Mouse (Mus musculus) lung, embryonic 15.5 days (tissue): Measurements from ENCODE around the gene Zfp553. TPM values are rescaled to one million over a fixed set of nuclear protein-coding genes. Genes with fewer than 3 reads are reported as not detected.

Source experiments
- ATAC-seq: fragments of 200-750 bp; cut with Nextera tagmentation; 2 replicates; pipeline ENCODE4 v1.8.0; 2017; ENCODE audit warnings: moderate number of reproducible peaks, borderline replicate concordance; ENCODE audit not compliant: low FRiP score, low TSS enrichment; ENCODE audit errors: extremely low read depth
- H3K27ac ChIP-seq: fragments of 300-500 bp; sonication (generic); 2 replicates; pipeline ENCODE4 v1.5.1; 2015; ENCODE audit warnings: moderate library complexity, mild to moderate bottlenecking, inconsistent platforms
- H3K27me3 ChIP-seq: fragments of 300-500 bp; sonication (generic); 2 replicates; pipeline ENCODE4 v1.6.1; 2015; ENCODE audit warnings: inconsistent platforms
- H3K36me3 ChIP-seq: fragments of 300-500 bp; sonication (generic); 2 replicates; pipeline ENCODE4 v1.6.1; 2015; ENCODE audit warnings: inconsistent platforms
- H3K4me1 ChIP-seq: fragments of 300-500 bp; sonication (generic); 2 replicates; pipeline ENCODE4 v1.6.1; 2015; ENCODE audit warnings: inconsistent platforms
- H3K4me2 ChIP-seq: fragments of 300-500 bp; sonication (generic); 2 replicates; pipeline ENCODE4 v1.6.1; 2015; ENCODE audit warnings: inconsistent platforms, mild to moderate bottlenecking, moderate library complexity
- H3K4me3 ChIP-seq: fragments of 300-500 bp; sonication (generic); 2 replicates; pipeline ENCODE4 v1.5.1; 2015; ENCODE audit warnings: mild to moderate bottlenecking, inconsistent platforms
- H3K9ac ChIP-seq: fragments of 300-500 bp; sonication (generic); 2 replicates; pipeline ENCODE4 v1.6.1; 2015; ENCODE audit warnings: inconsistent platforms
- H3K9me3 ChIP-seq: fragments of 300-500 bp; sonication (generic); 2 replicates; pipeline ENCODE4 v1.6.1; 2016; ENCODE audit warnings: inconsistent platforms
- WGBS: fragments of 180-500 bp; shearing (Covaris S2); methylation state at CpG from one replicate; pipeline ENCODE4 v1.1.7; 2015; 5-methylcytosine and 5-hydroxymethylcytosine counted together
- polyA plus RNA-seq: library from polyadenylated mRNA; unstranded; fragments of >200 nt; fragmentation: Nextera tagmentation; extraction: Ambion mirVana; gene quantifications from 2 replicates; pipeline ENCODE4 v1.2.1, GENCODE M21; 2015

The Zfp553 gene
- polyA plus RNA-seq, 1 experiment from 2014 or later = 36.8 TPM

DNA sequence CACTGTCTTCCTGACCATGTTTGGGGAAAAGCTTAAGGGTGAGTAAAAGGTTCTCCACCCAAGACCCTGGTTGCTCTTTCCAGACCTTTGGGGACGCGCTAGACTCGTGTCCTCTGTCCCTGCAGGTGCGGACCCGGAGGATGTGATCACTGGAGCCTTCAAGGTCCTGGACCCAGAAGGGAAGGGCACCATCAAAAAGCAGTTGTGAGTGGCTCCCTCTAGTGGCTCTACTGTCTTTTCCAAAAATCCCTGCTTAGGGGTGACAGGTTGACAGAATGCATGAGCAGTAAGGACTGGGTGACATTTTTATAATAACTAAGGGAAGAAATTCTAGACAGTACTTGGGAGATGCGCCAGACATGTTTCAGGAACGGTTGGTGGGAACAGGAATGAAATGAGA, 19.4 kb upstream of the Zfp553 start:
- Histone ChIP-seq H3K9ac (no peak overlapping the region), H3K27ac (no peak overlapping the region), H3K36me3 (no peaks in the 10 kb centered on the region), H3K9me3 (no peaks in the 10 kb centered on the region), H3K4me2 (no peak overlapping the region), H3K27me3 (no peaks in the 10 kb centered on the region), H3K4me1 (peaks cover 14% of the 10 kb centered on the region), H3K4me3 (no peak overlapping the region)
- 39% methylated on average over 7 of the region's 7 CpGs for WGBS
- ATAC-seq = no peak

- H3K27ac ChIP-seq = no peak overlapping the region
- peak overlapping the region; percentile 63; the same call in 1 of the 2 replicates for H3K4me2 ChIP-seq
- 60% methylated on average over 12 of the region's 12 CpGs for WGBS
- no peaks in the 10 kb centered on the region for H3K27me3 ChIP-seq
- no peak overlapping the region for H3K9ac ChIP-seq
- H3K9me3 ChIP-seq = no peaks in the 10 kb centered on the region
- no peaks in the 10 kb centered on the region for H3K36me3 ChIP-seq
- H3K4me1 ChIP-seq = peaks cover 14% of the 10 kb centered on the region
- no peak overlapping the region for H3K4me3 ChIP-seq
- no peak for ATAC-seq
These were observed 18.9 kb upstream of the Zfp553 start for GRCm38 (mm10) chr7:127213930-127214329.

DNA sequence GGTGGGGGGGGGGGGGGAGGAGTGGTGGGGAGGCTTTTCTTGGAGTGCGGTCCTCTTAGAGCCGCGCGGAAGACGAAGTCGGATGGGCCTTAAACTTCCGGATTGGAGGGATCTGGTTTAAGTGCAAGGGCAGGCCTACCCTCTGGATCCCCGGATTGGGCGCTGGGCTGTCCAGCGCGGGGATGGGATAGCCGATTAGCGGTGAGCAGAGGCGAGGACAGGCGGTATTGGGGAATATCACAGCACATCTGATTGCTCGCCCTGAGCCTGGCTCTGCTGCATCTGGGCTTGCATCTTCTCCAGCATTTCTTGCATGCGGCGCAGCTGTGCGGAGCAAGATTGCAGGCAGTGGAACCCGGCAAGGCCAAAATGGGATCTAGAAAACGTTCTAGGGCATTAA, 18.3 kb upstream of the Zfp553 start:
- H3K27ac ChIP-seq = no peak overlapping the region

DNA sequence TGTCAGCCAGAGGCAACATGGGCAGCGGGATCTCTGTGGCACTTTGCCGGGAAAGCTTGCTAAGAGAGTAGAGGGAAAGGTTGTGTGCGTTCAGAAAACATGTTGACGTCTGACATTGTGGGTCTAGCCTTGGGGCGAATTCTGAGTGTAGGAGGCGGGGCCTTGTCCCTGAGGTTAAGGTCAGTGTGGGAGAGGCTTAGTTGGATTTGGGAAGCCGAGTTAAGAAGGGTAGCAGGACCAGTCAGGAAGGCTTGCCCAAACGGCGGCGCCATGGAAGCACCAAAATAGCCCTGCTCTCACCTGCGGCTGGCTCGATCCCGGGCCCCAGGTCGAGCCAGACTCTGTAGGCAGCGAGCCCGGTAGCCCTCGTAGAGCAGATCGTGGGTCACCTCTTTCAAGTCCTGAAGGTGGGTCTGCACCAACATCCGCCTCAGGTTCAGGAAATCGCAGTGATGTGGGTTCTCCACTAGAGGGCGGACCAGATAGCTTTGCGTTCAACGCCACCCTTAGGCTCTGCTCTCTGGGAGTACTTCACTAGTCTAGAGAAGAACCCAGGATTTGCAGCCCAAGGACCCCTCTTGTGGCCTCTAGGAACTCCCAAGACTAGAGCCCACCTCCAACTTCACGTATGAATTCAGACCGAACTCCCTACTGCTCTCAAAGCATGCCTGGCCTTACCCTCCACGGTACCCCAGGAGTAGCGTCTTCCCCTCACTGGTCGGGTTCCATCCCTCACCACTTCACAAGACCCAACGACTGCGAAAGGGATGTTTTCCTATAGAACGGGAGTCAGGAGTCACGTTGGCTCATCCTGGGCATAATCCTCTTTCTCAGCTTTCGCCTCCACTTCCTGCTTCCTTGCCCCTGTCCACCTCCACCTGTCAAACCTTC, 17.6 kb upstream of the Zfp553 start:
- no peaks in the 10 kb centered on the region for H3K9me3 ChIP-seq
- no peak for ATAC-seq
- H3K4me3 ChIP-seq = peak overlapping the region; percentile 34
- no peak overlapping the region for H3K27ac ChIP-seq
- peaks cover 11% of the 10 kb centered on the region for H3K4me1 ChIP-seq
- H3K27me3 ChIP-seq = no peaks in the 10 kb centered on the region
- H3K9ac ChIP-seq = peak overlapping the region; percentile 64
- H3K4me2 ChIP-seq = peak overlapping the region; percentile 63
- no peaks in the 10 kb centered on the region for H3K36me3 ChIP-seq
- 21% methylated on average over 33 of the region's 33 CpGs for WGBS

More for the DNA sequence above, 18.3 kb upstream of the Zfp553 start:
- no peaks in the 10 kb centered on the region for H3K36me3 ChIP-seq
- peak overlapping the region; percentile 64 for H3K9ac ChIP-seq
- peaks cover 11% of the 10 kb centered on the region for H3K4me1 ChIP-seq
- 39% methylated on average over 21 of the region's 21 CpGs for WGBS
- H3K27me3 ChIP-seq = no peaks in the 10 kb centered on the region
- H3K9me3 ChIP-seq = no peaks in the 10 kb centered on the region
- H3K4me2 ChIP-seq = peak overlapping the region; percentile 63
- peak overlapping the region; percentile 34; the same call in 1 of the 2 replicates for H3K4me3 ChIP-seq
- ATAC-seq = no peak

- H3K36me3 ChIP-seq = no peaks in the 10 kb centered on the region
- H3K27me3 ChIP-seq = no peaks in the 10 kb centered on the region
- no peaks in the 10 kb centered on the region for H3K9me3 ChIP-seq
- no peak overlapping the region for H3K9ac ChIP-seq
- H3K4me2 ChIP-seq = no peak overlapping the region
- no peak overlapping the region for H3K4me3 ChIP-seq
- 86% methylated on average over 5 of the region's 5 CpGs for WGBS
- no peak overlapping the region for H3K27ac ChIP-seq
- ATAC-seq = no peak
- H3K4me1 ChIP-seq = peaks cover 11% of the 10 kb centered on the region
These were observed 16.6 kb upstream of the Zfp553 start for GRCm38 (mm10) chr7:127216307-127216706.

GRCm38 (mm10) chr7:127217475-127217874, 15.4 kb upstream of the Zfp553 start:
- Histone ChIP-seq H3K27ac (no peak overlapping the region), H3K4me2 (no peak overlapping the region)

GRCm38 (mm10) chr7:127217901-127218642, 14.8 kb upstream of the Zfp553 start:
- Histone ChIP-seq H3K36me3 (no peaks in the 10 kb centered on the region), H3K9ac (no peak overlapping the region), H3K9me3 (no peaks in the 10 kb centered on the region), H3K27ac (no peak overlapping the region), H3K27me3 (no peaks in the 10 kb centered on the region), H3K4me2 (no peak overlapping the region), H3K4me1 (peaks cover 11% of the 10 kb centered on the region), H3K4me3 (no peak overlapping the region)
- 58% methylated on average over 10 of the region's 10 CpGs for WGBS
- no peak for ATAC-seq

More at GRCm38 (mm10) chr7:127217475-127217874, 15.4 kb upstream of the Zfp553 start:
- Histone ChIP-seq H3K4me3 (no peak overlapping the region), H3K9ac (no peak overlapping the region), H3K27me3 (no peaks in the 10 kb centered on the region), H3K36me3 (no peaks in the 10 kb centered on the region), H3K9me3 (no peaks in the 10 kb centered on the region), H3K4me1 (peaks cover 11% of the 10 kb centered on the region)
- ATAC-seq = no peak
- 85% methylated on average over 6 of the region's 6 CpGs for WGBS

DNA sequence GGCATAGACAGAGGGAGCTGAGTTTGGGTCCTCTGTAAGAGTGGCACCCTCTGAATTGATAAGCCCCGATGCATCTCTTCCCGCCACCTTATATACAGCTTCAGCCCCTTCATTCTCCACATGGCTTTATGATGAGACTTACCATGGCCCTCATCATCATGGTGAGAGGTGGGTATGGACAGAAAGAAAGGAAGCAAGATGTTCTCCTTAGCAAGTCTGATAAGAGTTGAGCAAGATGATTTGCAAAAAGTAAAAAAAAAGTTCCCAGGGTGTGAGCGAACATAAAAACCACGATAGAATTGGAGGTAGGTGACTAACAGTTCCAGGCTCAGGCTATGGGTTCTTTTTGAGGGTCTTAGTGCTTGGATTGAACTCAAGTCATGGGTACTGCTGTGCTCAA, 14.2 kb upstream of the Zfp553 start:
- no peak overlapping the region for H3K4me3 ChIP-seq
- no peaks in the 10 kb centered on the region for H3K9me3 ChIP-seq
- no peak overlapping the region for H3K9ac ChIP-seq
- no peak overlapping the region for H3K4me2 ChIP-seq
- no peaks in the 10 kb centered on the region for H3K27me3 ChIP-seq
- peaks cover 11% of the 10 kb centered on the region for H3K4me1 ChIP-seq
- ATAC-seq = no peak
- WGBS = 88% methylated on average over 4 of the region's 4 CpGs
- no peak overlapping the region for H3K27ac ChIP-seq
- H3K36me3 ChIP-seq = no peaks in the 10 kb centered on the region

- no peak overlapping the region for H3K9ac ChIP-seq
- 62% methylated on average over 6 of the region's 6 CpGs for WGBS
- H3K4me2 ChIP-seq = no peak overlapping the region
- no peak overlapping the region for H3K27ac ChIP-seq
- H3K4me3 ChIP-seq = no peak overlapping the region
- H3K27me3 ChIP-seq = no peaks in the 10 kb centered on the region
- H3K36me3 ChIP-seq = no peaks in the 10 kb centered on the region
- peaks cover 2% of the 10 kb centered on the region; the same call in 1 of the 2 replicates for H3K4me1 ChIP-seq
- no peaks in the 10 kb centered on the region for H3K9me3 ChIP-seq
- no peak for ATAC-seq
These were observed 12.4 kb upstream of the Zfp553 start for GRCm38 (mm10) chr7:127220440-127220839.

GRCm38 (mm10) chr7:127223106-127223505, 9.8 kb upstream of the Zfp553 start:
- Histone ChIP-seq H3K9ac (no peak overlapping the region), H3K9me3 (no peaks in the 10 kb centered on the region), H3K4me3 (no peak overlapping the region), H3K4me2 (no peak overlapping the region), H3K4me1 (no peaks in the 10 kb centered on the region), H3K27ac (no peak overlapping the region), H3K36me3 (no peaks in the 10 kb centered on the region), H3K27me3 (no peaks in the 10 kb centered on the region)
- no peak for ATAC-seq
- 93% methylated on average over 3 of the region's 3 CpGs for WGBS

DNA sequence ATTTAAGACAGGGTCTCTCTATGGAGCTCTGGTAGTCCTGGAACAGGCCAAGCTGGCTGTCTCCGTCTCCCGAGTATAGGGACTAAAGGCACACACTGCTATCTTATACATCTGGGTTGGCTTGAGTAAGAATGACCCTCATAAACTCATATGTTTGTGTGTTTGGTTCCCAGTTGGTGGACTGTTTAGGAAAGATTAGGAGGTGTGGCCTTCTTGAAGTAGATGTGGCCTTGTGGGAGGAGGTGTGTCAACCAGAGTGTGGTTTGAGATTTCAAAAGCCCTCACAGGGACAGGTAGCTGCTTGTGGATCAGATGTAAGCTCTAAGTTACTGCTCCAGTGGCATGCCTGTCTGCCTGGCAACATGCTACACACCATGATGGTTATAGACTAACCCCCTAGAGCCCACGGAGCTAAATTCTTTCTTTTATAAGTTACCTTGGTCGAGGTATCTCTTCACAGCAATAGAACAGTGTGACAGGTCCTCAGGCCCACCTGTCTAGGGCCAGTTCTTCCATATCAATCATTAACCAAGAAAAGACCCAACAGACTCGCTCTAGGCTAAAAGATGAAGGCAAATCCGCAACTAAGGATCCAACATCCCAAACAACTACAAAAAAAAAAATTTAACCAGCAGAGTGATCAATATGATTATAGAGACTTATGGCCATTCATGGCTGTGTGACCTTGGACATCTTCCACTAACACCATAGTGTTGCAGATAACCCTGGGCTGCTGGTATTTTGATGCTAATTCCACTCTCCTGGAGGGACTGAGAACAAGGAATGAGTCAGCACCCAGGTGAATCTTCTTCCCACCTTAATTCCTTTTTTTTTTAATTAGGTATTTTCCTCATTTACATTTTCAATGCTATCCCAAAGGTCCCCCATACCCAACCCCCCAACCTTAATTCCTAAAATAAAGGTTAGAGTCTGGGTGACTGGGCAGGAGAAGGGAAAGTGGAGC, 9.1 kb upstream of the Zfp553 start:
- H3K4me2 ChIP-seq = no peak overlapping the region

More for the DNA sequence above, 9.1 kb upstream of the Zfp553 start:
- no peak overlapping the region for H3K9ac ChIP-seq
- no peaks in the 10 kb centered on the region for H3K4me1 ChIP-seq
- no peaks in the 10 kb centered on the region for H3K9me3 ChIP-seq
- WGBS = 73% methylated on average over 6 of the region's 6 CpGs
- no peak overlapping the region for H3K4me3 ChIP-seq
- no peaks in the 10 kb centered on the region for H3K27me3 ChIP-seq
- no peaks in the 10 kb centered on the region for H3K36me3 ChIP-seq
- ATAC-seq = no peak
- H3K27ac ChIP-seq = no peak overlapping the region
